Mouse (Mus musculus): Measurements from ENCODE around the gene Plxna2.

The Plxna2 gene

GRCm38 (mm10) chr1:194660426-194661119 lies 42.6 kb downstream of the Plxna2 start:
- DNase-seq (ENCODE audit: low spot score), result no peak

- no peak for DNase-seq (ENCODE audit: low spot score)
These were observed 45.0 kb downstream of the Plxna2 start for GRCm38 (mm10) chr1:194663021-194663420.

GRCm38 (mm10) chr1:194665715-194666114 lies 47.7 kb downstream of the Plxna2 start:
- no peak for DNase-seq (ENCODE audit: low spot score)

- no peak for DNase-seq (ENCODE audit: low spot score)
These were observed 53.9 kb downstream of the Plxna2 start for GRCm38 (mm10) chr1:194671783-194672524.

GRCm38 (mm10) chr1:194672525-194672894 lies 54.5 kb downstream of the Plxna2 start:
- no peak for DNase-seq (ENCODE audit: low spot score)

GRCm38 (mm10) chr1:194673229-194673628 lies 55.2 kb downstream of the Plxna2 start:
- no peak for DNase-seq (ENCODE audit: low spot score)

- DNase-seq (ENCODE audit: low spot score), result no peak
These were observed 57.3 kb downstream of the Plxna2 start for GRCm38 (mm10) chr1:194675106-194675890.

GRCm38 (mm10) chr1:194675891-194676200 lies 57.8 kb downstream of the Plxna2 start:
- no peak for DNase-seq (ENCODE audit: low spot score)

GRCm38 (mm10) chr1:194677878-194678277 lies 59.9 kb downstream of the Plxna2 start:
- DNase-seq (ENCODE audit: low spot score), result no peak

- DNase-seq (ENCODE audit: low spot score), result no peak
These were observed 61.1 kb downstream of the Plxna2 start for GRCm38 (mm10) chr1:194679147-194679546.

- DNase-seq (ENCODE audit: low spot score), result no peak
These were observed 62.1 kb downstream of the Plxna2 start for GRCm38 (mm10) chr1:194680136-194680535.

GRCm38 (mm10) chr1:194682021-194682420 lies 64.0 kb downstream of the Plxna2 start:
- DNase-seq (ENCODE audit: low spot score), result no peak

- no peak for DNase-seq (ENCODE audit: low spot score)
These were observed 65.1 kb downstream of the Plxna2 start for GRCm38 (mm10) chr1:194683132-194683531.

- no peak for DNase-seq (ENCODE audit: low spot score)
These were observed 67.9 kb downstream of the Plxna2 start for GRCm38 (mm10) chr1:194685896-194686295.

- DNase-seq (ENCODE audit: low spot score), result no peak
These were observed 69.7 kb downstream of the Plxna2 start for GRCm38 (mm10) chr1:194687746-194688145.

- DNase-seq (ENCODE audit: low spot score), result no peak
These were observed 70.1 kb downstream of the Plxna2 start for GRCm38 (mm10) chr1:194688161-194688560.

- DNase-seq (ENCODE audit: low spot score), result no peak
These were observed 75.0 kb downstream of the Plxna2 start for GRCm38 (mm10) chr1:194693063-194693462.

- DNase-seq (ENCODE audit: low spot score), result no peak
These were observed 75.5 kb downstream of the Plxna2 start for GRCm38 (mm10) chr1:194693488-194693887.

GRCm38 (mm10) chr1:194694805-194695204 lies 76.8 kb downstream of the Plxna2 start:
- no peak for DNase-seq (ENCODE audit: low spot score)

GRCm38 (mm10) chr1:194697439-194697838 lies 79.4 kb downstream of the Plxna2 start:
- no peak for DNase-seq (ENCODE audit: low spot score)

GRCm38 (mm10) chr1:194699321-194699720 lies 81.3 kb downstream of the Plxna2 start:
- no peak for DNase-seq (ENCODE audit: low spot score)

GRCm38 (mm10) chr1:194703235-194703634 lies 85.2 kb downstream of the Plxna2 start:
- DNase-seq (ENCODE audit: low spot score), result no peak
